Mouse (Mus musculus) central nervous system, embryonic 18 days (tissue): Measurements from ENCODE around the gene Mrgpra2a. TPM values are rescaled to one million over a fixed set of nuclear protein-coding genes. Genes with fewer than 3 reads are reported as not detected.

ENCODE experiments used
- polyA plus RNA-seq: library from polyadenylated mRNA; depleted of rRNA; stranded (reverse); fragments of >200 nt; gene quantifications from 2 replicates; pipeline ENCODE4 v1.2.3, GENCODE M21; 2012; rRNA removed

The Mrgpra2a gene
- polyA plus RNA-seq, result not detected in 2 replicates

GRCm38 (mm10) chr7:47452015-47452414, at the start of gene Mrgpra2a:
TSS of gene Mrgpra2a (minus strand) at chr7:47452139.

Other genes with a start within 250 kb of the Mrgpra2a start
- gene Mrgpra6, start 247.2 kb downstream of the Mrgpra2a start, polyA plus RNA-seq, result not detected in 2 replicates
- gene Mrgpra9, start 199.3 kb downstream of the Mrgpra2a start, polyA plus RNA-seq, result not detected in 2 replicates
- gene Mrgpra1, start 97.9 kb downstream of the Mrgpra2a start, polyA plus RNA-seq, result 0.07 TPM in 1 of 2 replicates, not detected in the other
- 0.08 TPM in 1 of 2 replicates, not detected in the other for gene Mrgpra2b, start 76.7 kb upstream of the Mrgpra2a start, polyA plus RNA-seq
- gene Mrgpra3, start 149.2 kb upstream of the Mrgpra2a start, polyA plus RNA-seq, result not detected in 2 replicates